Mouse (Mus musculus) erythroblast, embryonic 14.5 days (primary cell): Measurements from ENCODE around the gene Stxbp4.

Experiments used
- GATA1 ChIP-seq: IDR thresholded peaks from 2 replicates; pipeline ENCODE4 v1.6.1; 2012; ENCODE audit warnings: low read length, inconsistent platforms, mixed read lengths
- TAL1 ChIP-seq: IDR thresholded peaks from 3 replicates; pipeline ENCODE4 v1.6.1; 2012; ENCODE audit warnings: low read length, inconsistent platforms, mixed read lengths

DNA sequence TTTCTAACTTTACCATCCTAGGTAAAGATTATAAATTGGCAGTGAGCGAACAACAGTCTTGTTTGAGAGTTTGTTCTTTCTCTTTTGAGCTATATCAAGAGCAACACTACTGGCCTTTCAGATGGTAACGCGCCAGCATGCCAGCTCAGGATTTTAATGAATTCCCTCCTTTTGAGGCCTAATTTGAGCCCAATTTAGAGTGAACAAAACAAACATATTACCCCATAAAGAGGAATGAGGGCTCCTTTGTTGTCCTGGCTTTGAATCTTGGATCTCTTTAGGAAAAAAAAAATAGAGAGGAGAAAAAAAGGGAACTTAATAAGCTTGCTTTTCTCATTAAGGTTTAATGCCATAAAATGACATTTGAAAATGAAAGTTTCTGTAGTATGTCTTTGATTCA, 197.0 kb downstream of the Stxbp4 start:
- TF ChIP-seq TAL1 (no peak), GATA1 (no peak)
